Mouse (Mus musculus) G1E-ER4 (cell line): ENCODE measurements around the gene Arhgap8. TPM values are rescaled to one million over a fixed set of nuclear protein-coding genes. Genes with fewer than 3 reads are reported as not detected.

ENCODE experiments used
- GATA1 ChIP-seq: IDR thresholded peaks from one replicate; pipeline ENCODE4 v1.8.0; 2012; ENCODE audit warnings: low read length, inconsistent platforms
- polyA plus RNA-seq: library from polyadenylated mRNA; stranded (reverse); fragments of >175 nt; gene quantifications from 2 replicates; pipeline ENCODE4 v1.2.3, GENCODE M21; 2012

The Arhgap8 gene
- polyA plus RNA-seq, 1 experiment: not detected

GRCm38 (mm10) chr15:84687904-84688303, 31.9 kb upstream of the Arhgap8 start:
- no peak for TF ChIP-seq GATA1

GRCm38 (mm10) chr15:84689356-84689755, 30.5 kb upstream of the Arhgap8 start:
- no peak for TF ChIP-seq GATA1

GRCm38 (mm10) chr15:84691513-84691912, 28.3 kb upstream of the Arhgap8 start:
- TF ChIP-seq GATA1: no peak

- TF ChIP-seq GATA1: no peak
These were observed 27.2 kb upstream of the Arhgap8 start for GRCm38 (mm10) chr15:84692645-84693044.

- no peak for TF ChIP-seq GATA1
These were observed 23.8 kb upstream of the Arhgap8 start for GRCm38 (mm10) chr15:84696021-84696420.

- no peak for TF ChIP-seq GATA1
These were observed 22.2 kb upstream of the Arhgap8 start for GRCm38 (mm10) chr15:84697611-84698011.

- TF ChIP-seq GATA1: no peak
These were observed 21.7 kb upstream of the Arhgap8 start for GRCm38 (mm10) chr15:84698189-84698588.

- no peak for TF ChIP-seq GATA1
These were observed 19.6 kb upstream of the Arhgap8 start for GRCm38 (mm10) chr15:84700147-84700794.

GRCm38 (mm10) chr15:84701947-84702346, 17.9 kb upstream of the Arhgap8 start:
- no peak for TF ChIP-seq GATA1

- TF ChIP-seq GATA1: no peak
These were observed 17.2 kb upstream of the Arhgap8 start for GRCm38 (mm10) chr15:84702391-84703345.

GRCm38 (mm10) chr15:84703992-84704391, 15.9 kb upstream of the Arhgap8 start:
- TF ChIP-seq GATA1: no peak

- TF ChIP-seq GATA1: no peak
These were observed 14.4 kb upstream of the Arhgap8 start for GRCm38 (mm10) chr15:84705351-84705901.

- no peak for TF ChIP-seq GATA1
These were observed 12.8 kb upstream of the Arhgap8 start for GRCm38 (mm10) chr15:84706983-84707619.

- no peak for TF ChIP-seq GATA1
These were observed 7.1 kb upstream of the Arhgap8 start for GRCm38 (mm10) chr15:84712566-84713405.

- no peak for TF ChIP-seq GATA1
These were observed 5.1 kb upstream of the Arhgap8 start for GRCm38 (mm10) chr15:84714730-84715129.
